Mouse (Mus musculus) layer of hippocampus, adult 9-10 months (tissue): ENCODE measurements at regions not wholly inside any gene's neighbourhood (a gene's known extent, or its start where the extent isn't known, plus 50 kb on each side); places are given as distances from the start of the nearest gene placed in this dataset.

Experiments
- DNase-seq: peaks from one replicate; pipeline ENCODE4 v3.0.0; 2022; ENCODE audit warnings: low spot score

DNA sequence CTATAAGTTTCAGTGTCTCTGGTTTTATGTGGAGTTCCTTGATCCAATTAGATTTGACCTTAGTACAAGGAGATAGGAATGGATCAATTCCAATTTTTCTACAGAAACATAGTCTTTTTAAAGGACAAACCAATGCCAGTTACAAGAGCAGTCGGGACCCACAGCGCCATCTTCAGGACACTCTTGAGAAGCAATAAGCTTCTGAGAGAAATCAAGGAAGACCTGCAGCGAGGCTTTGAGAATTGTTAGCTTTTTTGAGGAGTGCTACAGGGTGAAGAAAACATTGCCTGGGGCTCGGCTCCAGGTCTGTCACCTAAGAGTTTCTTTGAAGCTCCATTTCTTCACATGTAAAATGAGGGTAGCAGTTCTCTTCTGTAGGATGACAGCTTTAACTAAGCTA is 112.0 kb upstream of the Ppm1h start:
- DNase-seq, result no peak

DNA sequence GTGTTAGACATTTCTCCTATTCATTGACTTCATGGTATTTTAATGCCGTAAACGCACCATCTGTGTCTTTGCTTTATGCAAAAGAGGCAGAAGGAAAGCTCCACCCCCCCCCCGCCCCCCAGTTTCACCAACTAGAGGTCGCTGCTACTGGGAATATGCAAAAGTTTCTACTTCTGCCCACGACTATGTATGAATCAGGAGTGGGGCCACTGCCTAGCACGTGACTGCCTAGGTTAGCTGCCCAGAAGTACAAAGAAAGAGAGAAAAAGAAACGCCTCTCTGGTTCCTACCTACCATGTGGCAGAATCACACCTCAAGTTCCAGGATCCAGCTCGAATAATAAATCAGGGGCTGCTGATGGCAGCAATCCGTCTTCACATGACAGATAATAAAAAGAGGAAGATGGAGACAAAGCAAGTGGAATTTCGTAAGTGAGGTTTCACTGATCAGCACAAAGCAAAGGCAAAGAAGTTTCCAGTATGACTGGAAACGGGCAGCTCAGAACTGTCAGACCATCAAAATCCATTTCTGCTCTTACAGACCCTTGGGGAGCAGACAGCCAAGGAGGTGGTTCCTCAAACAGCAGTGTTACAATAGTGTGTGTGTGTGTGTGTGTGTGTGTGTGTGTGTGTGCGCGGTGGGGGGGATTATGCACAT is 108.9 kb upstream of the Ppm1h start:
- no peak for DNase-seq

DNA sequence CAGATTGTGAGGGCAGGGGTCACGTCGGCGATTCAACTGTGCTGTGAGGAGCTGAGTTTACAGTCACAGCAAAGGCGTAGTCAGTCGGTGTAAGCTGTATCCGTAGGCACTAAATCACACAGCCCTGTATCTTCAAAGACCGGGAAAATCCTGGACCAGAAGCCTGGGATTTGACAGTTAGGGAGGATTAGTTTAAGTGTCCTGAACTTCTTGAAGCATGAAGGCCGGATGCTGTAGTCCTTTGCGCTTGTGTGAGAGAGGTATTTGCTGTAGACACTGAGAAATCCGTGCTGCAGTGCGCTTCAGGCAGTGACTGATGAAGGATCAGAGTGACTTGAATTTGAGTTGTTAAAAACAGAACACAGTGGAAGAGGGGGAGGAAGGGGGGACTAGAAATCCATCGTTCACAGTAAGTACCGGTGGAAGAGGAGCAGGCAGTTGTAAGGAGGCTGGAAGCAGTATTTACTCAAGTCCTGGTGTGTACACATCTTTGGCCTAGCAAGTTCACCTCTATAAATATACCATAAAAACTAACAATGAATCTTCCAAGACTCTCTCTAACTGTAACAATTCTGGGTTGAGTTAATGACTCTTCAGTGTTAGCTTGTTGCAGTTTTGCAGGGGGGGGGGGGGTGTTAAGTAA is 107.5 kb upstream of the Ppm1h start:
- DNase-seq, result no peak

DNA sequence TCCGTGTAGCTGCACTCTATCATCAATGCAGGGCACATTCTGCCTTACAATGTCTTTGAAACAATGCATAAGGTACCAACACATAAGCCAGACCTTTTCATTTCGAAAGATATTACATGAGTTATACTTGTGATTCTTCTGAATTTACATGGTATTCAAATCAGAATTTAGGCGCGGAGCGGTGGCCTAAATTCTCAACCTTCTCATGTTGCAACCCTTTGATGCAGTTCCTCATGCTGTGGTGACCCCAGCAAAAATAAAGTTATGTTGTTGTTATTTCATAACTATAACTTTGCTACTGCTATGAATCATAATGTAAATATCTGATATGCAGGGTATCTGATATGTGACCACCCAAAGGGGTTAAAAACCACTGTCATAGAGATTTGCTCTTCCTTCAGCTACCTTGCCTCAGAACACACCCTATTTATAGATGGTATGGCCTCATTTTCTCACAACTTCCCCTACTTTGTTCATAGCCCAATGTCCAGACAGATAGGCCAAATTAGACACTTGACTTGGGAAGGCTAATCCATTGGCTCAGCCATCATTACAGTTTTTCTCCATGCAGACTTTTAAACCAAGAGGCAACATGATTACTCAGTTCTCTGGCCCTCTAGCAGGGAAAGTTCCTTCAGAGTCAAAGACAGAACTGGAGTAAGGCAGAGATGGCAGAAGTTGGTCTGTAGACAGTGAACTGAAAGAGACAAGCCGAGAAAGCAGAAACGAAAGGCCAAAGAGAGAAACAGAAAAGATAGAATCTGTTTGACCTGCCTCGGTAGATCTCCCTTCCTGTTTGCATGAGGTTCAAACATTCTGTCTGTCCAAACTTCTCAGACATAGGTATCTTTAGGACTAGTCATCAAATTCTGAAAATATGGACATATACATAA is 102.1 kb upstream of the Ppm1h start:
- DNase-seq, result no peak

DNA sequence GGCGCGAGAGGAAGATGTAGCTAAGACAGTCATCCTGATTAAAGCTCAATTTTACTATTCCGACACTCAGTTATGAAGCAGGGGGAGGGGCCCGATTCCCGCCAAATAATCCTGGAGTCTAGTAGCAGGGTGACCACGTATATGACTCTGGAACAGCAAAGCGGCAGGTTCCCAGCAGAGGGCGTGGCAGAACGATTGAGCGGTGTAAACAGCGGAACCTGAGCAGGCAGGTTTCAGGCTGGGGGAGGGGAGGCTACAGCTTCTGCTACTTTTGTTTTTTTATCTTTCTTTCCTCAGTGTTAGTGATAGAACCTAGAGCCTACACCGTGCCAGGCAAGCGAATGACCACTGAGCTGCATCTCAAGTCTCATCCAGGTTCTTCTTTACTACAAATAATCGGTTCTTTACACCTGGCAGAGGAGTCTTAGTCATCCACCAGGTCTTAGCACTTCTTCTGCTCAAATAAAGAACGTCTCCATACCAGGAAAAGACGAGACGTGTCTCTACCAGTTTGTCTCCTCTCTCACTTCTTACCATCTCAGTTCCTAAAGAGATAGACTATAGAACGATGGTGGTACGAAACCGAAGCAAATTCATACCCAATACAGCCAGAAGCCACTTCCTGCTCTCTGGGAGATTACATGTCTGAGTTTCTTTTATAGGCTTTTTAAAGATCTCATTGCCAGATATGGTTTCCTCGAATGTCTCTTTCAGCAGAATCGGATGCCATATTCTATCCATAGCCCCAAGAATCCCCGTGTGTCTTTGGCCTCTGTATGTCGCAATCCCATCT is 100.2 kb upstream of the Ppm1h start:
- DNase-seq, result no peak

DNA sequence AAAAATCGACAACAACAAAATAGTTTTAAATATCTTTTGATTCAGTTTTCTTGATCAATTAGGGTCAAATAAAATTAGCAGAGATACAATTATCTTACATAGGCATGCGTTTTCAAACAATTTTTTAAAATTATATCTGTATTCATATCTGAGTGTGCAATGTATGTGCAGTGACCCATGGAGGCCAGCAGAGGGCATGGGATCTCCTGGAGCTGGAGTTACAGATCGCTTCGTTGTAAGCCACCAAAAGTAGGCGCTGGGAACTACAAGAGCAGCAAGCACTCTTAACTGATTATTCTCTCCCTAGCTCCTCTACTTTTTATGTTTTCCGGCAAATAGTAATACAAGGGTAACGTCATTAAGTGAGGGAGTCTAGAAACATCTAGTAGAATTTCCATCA is 97.5 kb upstream of the Ppm1h start:
- DNase-seq, result no peak

DNA sequence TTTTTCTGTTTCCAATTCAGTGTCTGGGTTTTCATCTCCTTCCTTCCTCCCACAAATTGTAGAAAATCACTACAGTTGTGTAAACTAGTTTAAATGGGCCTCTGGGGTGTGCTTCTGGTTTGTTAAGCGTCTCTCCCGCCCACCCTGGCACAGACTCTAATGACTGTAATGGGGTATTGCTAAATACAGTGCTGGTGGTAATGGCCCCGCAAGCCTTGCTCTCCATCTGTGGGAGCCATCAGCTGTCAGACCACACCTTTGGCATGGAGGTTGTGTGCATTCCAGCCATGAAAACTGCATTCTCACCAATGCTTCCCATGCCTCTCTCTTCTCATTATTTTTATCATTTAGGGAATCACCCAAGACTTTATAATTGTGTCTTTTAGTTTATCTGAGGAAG is 91.0 kb upstream of the Ppm1h start:
- DNase-seq, result no peak

DNA sequence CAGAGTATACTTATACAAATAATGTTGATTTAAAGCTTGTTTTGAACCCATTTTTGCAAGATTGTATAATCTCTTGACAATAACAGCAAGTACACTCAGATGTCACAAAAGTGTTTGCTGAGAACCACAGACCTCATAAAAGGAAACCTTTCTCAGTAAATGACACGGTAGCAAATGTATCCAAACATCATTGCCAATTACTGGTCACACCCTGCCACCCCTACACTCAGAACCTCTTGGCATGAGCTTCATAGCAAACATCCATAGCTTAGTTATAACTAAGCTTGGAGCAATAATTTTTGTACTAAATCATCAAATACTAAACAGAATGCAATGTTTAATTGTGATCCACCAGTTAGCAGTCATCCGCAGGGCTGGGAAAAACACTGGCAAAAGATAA is 79.1 kb upstream of the Ppm1h start:
- no peak for DNase-seq

DNA sequence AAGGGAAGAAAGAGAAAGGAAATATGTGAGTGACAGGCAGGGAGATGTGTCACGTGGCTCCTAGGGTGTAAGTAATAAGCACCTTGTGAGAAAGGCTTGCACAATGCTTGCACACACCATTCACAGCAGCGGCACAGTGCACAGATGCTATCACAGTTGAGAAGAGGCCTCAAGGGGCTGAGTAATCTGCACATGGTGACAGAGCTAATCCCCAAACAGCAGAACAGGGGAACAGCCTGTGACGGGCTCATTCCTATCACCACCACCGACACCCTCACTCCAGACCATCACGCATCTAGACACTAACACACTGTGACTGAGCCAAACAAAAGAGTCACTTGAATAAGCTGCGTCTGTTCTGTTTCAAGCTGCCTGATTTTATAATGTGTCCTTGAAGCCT is 76.2 kb upstream of the Ppm1h start:
- DNase-seq, result peak; percentile 30

DNA sequence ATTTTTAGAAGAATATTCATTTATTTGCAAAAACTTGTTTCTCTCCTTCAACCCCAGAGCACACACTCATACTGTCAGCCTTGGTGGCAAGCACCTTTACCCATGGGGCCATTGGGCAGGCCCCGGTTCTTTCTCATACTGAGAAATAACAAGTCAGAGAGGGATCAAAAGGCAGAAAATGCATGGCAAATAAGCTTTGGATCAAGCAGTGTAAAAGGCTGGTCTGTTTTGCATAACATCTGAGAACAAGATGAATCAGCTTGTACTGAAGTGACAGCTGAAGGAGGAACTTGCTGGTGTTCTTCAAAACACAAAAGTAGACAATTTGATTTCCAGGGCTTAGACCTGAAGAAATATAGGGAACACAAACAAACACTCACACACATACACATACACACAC is 74.6 kb upstream of the Ppm1h start:
- no peak for DNase-seq

DNA sequence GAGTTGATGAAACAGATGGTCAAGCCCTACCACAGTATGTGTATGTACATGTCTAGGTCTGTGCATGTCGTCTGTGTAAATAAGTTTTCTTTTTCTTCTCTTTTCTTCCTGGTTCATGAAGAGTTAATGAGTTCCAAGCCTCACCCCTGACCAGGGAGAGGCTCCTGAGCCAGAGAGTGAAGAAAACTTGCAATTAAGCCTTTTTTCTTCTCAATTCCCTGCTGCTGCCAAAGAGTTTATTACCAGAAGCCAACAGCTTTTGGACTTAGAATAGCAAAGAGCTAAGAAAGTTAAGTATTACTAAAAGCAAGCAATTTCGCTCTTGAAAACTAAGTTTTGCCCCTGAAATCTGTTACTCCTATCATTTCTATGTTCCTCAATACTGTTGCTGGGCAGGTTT is 65.3 kb upstream of the Ppm1h start:
- DNase-seq, result no peak

DNA sequence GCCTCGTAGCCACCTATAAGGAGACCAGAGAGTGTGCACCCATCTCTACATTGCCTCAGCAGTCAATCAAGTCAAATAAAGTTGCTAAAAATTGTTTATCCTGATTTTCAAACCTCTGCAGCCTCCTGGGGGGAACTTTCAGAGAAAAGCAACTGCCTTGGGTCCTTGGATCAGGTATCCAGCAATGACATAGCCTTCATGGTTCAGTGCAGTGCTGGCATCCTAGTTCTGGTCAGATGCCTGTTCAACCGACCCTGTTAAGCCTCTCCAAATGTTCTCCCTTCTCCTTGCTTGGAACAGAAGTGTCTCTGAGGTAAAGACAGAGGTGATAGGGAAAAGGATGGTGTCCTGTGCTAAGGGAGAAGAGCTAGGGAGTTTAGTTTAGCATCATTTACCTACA is 64.7 kb upstream of the Ppm1h start:
- no peak for DNase-seq

DNA sequence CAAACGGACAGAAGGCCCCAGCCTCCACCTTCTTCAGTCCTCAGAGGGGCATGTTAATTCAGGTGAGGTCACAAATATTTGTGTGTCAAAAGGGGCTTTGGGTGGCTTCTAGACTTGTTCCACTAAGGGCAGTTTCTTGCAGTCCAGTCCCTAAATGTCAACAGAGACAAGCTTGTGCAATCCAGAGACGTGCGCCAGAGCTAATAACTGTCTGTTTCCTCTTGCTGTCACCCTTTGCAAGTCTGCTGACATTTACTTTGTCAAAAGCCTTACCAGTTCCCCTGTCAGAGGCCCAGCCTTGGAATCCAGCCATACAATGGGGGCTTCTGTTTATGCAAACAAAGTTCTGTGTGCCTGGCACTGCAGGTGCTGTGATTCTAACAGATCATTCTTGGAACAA is 63.8 kb upstream of the Ppm1h start:
- DNase-seq, result no peak

DNA sequence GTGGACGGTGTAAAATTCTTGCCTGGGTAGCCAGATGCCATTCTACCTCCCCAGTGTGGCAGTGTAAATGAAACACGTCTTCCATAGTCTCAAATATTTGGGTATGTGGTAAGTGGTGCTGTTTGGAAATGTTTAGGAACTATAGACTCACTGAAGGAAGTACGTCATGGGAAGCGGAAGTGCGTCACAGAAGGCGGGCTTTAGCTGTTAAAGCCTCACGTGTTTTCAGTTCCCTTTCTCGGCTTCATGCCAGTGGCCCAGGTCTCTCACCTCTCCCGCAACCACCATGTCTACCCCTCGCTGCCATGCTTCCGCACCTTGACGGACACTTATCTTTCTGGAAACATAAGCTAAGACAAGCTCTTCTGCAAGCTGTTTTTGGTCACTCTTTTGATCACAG is 62.9 kb upstream of the Ppm1h start:
- no peak for DNase-seq

DNA sequence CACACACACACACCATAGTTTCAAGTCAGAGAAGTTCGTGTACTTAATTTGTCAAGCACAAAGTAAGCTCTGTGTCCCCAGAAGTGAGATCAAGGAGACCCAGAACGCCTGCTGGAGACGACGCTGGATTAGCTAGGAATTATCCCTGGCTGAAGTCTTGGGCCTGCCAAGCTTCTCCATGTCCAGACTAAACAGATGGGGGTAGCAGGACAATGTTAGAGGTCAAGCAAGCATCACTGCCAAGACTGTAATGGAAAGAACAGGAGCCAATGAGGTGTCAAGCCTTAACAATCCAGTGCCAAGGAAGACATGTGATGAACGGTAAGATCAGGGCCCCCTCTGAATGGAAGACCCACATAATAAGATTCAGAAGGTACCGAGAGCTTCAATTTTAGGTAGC is 62.2 kb upstream of the Ppm1h start:
- no peak for DNase-seq

DNA sequence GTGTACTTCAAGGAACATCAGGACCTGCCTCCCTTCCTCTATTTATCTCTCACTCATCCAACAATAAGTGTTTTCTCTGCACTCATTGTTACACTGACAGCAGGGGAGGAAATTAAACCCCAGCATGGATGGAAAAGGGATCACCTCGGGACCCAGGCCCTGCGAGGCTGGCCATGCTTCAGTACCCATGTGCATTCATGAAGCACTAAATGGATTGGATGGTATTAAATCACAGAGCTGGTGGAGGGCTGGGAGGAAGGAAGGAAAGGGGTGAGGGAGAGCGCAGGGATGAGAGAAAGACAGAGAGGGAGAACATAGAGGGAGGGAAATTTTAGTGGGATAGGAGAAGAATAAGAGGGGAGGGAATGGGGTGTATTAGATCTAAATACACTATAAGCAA is 59.7 kb upstream of the Ppm1h start:
- DNase-seq, result no peak

DNA sequence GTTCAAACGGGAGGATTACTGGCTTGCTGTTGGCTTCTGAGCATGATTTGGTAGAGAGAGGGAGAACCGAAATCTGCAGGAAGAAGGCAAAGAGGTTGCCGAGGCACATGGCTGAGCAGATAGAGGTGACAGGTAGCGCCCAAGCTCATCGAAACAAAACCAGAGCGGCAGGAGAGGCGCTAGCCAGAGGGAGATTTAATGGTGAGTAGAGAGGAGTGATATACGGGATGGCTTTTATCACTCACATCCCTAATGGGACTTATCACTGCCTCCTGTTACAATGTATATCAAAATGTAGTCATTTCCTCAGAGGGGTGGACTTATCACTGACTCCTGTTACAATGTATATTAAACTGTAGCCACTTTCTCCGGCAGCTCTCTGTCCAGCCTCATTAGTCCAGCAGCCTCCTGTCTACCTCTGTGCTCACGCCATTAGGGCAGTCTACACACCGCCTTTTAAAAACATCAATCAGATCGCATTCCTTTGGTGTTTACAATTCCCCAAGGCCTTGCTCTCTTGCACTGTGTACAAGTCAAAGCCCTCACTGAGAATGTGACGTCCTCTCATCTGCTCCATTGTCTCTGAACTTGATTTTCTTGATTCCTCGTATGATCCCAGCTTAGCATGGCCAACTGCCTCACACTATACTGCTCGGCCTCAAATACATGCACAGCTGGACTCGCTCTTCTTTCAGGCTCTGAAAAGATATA is 59.0 kb upstream of the Ppm1h start:
- no peak for DNase-seq
